Mouse (Mus musculus) kidney, postnatal 14 days (tissue): ENCODE data around the gene Bri3.

ENCODE experiments used
- DNase-seq: peaks from one replicate; pipeline ENCODE4 v3.0.0; 2022; ENCODE audit warnings: mixed read lengths

Bri3 gene

DNA sequence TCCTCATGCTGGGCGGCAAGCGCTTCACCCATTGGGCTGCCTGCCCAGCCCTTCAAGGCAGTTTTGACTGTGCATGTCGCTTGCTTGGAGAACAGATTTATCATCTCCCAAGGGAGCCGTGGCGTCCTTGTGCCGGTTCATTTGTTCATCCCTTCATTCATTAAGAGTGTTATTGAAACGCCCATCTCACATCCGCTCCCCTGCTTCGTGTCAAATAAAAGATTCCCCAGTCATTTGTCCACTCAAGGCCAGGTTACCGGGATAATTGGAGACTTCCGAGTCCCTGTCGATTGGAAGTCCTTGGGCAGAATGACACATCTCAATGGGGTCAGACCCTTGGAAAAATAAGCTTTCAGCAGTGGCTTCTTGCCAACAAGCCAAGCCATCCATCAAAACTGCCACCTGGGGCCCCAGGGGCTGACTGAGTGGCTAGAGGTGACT lies 197.6 kb downstream of the Bri3 start:
- DNase-seq, result no peak

DNA sequence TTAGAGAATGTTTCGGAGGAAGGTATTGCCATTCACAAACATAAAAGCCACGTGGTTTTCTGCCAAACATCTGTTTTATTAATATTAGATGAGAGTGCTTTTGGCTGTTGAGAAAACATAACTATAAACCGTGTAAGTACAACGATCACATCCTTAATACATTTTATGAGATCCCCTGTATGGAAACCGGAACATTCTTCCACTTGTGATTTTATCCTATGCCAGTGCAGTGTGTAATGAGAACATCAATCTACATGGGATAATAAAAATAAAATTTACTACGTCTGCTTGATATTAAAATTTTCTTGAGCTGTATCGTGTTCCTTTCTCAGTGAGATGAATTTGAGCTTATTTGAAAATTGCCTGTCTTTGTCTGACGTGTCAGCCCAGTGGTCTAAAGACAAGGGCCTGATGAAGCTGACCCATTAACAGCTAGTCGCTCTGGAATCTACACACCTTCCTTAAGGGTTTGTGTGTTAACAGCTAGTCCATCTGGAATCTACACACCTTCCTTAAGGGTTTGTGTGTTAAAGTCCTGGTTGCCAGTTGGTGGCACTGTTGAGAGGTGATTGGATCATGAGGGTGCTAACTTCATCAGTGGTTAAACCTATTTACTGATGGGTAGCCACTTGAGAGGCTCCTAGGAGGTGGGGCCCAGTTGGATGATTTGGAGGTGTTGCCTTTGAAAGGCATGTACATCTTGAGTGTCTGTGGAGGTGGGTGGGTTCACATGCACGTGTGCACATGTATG lies 202.4 kb downstream of the Bri3 start:
- DNase-seq, result no peak

DNA sequence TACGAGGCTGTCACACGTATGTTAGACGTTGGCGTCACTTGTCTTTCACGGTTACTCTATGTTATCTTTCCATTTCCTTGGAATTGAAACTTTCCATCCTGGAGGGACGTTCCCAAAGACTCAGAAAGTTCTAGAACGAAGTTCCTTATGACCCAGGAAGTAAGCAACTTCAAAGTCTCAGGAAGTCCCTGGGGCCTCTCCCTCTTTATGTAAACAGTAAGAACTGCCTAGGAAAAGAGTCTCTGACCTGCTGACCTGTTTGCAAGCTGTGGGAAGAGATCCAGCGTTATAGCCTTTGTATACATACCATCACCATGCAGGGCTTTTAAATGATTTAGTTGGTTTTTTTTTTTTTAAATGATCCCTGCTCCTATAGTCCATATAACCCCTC lies 203.0 kb downstream of the Bri3 start:
- DNase-seq, result no peak

DNA sequence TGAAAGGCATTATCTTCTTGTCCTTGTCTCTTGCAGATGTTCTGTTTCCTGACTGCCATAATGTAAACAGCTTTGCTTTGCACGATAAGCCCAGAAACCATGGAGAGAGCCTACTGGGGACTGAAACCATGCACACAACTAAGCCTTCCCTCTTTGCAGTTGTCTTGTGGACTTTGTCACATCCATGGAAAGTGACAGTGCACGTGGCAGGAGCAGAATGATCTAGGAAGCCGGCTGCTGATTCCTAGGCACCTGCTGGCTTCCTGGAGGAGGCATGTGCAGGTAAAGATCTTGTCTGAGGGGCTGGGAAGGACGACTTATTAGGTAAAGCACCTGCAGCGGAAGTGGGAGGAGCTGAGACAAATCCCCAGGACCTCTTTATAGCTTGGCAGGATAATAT lies 203.7 kb downstream of the Bri3 start:
- DNase-seq, result no peak

DNA sequence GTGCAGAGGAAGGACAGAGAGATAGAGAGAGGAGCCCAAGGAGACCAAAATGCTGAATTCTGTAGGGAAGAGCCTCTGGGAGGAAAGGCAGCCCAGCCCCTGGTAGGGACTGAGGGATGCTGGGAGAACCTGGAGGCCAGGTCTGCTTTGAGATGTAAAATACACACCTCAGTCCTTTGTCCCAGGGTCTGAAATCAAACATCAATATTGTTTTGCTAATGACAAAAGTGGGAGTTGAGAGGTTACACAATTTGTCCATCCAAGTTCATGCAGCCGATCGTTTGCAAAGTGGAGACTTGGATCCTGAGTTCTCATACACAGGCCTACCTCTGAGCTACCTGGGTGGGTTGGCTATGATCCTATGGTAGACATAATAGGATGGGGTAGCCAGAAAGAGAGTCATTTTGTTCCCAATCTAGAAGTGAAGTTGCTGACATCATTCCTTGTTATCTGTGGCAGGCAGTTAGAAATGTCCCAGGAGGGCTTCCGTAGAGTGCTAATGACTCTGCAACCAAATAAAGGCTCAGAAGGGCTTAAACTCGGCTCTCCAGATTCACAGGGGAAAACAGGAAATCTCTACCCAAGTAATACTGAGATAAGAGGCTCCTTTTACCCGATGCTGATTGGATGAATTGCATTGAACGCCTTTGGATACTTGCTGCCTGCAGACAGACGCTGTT lies 208.7 kb downstream of the Bri3 start:
- DNase-seq, result no peak

DNA sequence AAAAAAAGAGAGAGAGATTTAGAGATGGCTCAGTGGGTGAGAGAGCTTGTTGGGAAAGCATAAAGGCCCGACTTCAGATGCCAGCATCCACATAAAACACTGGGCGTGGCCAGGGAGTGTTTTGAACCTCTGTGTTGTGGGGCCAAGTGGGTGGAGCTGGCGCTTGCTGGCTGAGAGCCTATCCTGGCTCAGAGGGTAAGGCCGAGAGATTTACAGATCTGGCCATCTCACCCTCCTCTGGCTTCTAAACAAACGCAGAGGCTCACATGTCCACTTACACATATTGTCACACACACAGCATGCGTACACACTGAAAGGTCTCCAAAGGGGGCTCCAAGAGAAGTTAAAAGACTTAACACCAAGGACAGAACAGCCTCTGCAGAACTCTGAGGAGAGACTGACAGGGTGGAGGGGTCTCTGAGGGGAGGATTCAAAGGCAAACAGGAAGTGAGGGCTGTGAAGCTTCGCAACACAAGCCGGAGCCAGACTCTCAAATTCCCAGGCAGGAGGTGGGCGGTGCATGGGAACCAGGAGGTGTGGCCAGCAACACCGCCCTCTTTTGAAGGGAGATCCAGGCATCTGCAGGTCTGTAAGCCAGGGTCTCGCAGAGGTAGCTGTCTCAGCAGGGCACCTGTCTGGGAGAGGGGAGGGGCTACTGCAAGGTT lies 213.5 kb downstream of the Bri3 start:
- no peak for DNase-seq

DNA sequence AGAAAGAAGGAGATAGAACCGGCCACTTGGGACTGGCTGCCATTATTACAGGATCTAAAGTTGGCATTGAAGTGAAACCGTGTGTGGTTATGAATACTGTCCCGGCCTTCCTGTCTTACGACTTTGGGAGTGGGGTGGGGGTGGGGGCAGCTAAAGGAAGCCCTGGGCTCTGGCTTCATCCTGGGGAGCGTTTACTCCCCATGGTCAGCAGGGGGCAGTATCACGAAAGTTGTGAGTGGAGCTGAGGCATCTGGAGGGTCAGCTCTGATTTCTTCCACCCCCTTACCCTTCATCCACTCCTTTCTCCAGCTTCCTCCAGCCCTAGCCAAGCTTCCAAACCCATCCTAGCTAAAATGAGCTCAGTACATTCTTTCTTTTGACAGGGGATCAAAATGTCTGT lies 222.8 kb downstream of the Bri3 start:
- DNase-seq, result no peak

DNA sequence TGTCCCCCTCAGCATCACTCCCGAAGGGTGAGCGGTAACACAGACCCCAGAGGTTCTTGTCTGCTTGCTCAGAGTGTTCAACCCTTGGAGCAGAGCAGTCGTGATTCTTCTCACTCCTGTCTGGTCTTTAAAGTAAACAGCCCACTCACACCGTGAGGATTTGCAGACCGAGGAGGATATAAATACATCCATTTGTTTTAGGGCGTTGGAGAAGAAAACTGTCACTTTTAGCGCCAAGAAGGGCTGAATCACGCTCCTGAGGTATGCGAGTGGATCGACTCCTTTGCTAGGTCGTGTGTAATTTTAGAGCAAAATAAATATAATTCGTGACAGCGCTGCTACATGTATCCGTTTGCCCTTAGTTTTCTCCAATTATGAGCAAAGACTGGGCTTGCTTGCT lies 228.8 kb downstream of the Bri3 start:
- no peak for DNase-seq

DNA sequence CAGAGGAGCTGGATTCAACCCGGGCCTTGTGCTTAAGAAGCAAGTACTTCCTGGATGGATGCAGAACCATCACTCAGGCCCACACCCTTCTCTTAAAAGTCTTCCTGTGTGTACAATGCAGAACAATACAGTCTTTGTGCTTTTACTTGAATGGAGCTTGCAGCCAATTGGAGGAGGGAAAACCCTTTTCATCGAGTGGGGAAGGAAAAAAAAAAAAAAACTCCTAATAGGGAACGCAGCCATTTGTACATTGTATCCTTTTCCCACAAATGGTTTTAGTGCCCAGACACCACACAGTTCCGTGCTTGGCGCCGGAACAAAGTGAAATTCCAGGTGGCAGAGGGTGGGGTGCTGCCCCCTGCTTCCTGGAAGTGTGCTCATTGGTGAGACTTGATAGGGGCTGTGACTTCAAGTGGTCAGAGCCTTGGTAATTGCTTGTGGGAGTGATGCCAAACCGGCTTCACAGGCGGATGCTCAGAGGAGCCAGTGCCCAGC lies 235.5 kb downstream of the Bri3 start:
- no peak for DNase-seq

DNA sequence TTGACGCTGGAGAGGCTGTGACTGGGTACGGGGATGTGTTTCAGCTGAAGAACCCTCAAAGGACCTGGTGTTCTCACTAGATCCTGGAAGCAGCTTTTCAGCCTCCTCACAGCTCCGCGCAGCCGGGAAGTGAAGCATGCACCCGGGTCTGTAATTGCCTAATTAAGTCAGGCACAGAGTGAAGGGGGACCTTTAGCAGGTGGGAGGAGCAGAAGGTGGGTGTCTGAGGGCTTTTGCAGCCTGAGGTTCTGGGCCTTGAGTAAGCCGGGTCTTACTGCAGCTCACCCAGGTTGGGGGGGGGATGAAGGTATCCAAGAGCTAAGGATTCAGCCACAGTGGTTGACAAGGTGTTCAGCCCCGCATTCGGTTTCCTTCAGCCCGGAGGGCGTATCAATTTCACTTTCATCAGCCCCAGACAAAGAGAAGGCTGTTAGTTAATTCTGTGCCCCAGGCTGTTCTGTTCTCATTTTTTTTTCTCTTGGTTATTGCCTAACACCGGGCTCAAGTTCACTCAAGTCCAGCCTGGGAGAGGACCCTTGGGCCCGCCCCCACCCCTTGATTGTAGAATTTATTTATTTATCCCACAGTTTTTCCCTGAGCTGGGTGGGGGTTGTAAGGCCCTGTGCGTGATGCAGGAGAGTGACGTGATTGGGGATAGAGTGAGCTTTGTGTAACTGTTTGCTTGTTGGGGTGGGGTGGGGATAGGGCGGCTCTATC lies 239.6 kb downstream of the Bri3 start:
- DNase-seq, result no peak

DNA sequence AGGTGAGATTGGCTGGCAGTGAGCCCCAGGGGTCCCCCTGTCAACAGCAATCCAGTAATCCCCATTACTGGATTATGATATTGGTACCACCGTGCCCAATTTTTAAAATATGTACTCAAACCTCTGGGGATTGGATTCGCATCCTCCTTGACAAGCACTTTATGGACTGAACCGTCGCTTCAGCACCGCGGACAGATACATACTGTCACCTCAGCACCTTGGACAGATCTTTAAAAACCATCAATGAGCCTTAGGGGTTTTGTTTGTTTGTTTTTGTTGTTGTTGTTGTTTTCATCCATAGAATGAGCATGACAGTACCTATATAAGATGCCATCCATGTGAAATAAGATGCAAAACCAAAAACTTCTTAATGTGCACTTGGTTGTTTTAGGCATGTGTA lies 247.1 kb downstream of the Bri3 start:
- DNase-seq, result peak; percentile 22
